ENCODE assay signal across 20 mouse cellular contexts in the genomic region with DNA sequence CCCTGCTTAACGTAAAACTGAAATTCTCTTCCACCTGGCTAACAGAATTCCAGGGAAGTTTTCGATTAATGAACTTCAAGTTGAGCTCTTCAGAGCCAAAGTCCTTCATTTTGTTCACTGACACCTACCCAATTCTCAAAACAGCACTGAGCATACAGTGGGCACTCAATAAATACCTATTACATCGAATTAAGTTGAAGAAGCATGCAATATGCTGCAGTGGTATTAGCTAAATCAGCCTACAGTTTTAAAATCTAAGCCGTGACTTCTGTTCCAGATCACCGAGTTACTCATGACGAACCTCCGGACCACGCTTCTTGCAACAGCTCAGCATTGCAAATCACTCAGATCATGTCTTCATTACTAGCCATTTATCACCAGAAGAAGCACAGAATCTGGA. TPM values are rescaled to one million over a fixed set of nuclear protein-coding genes. Genes with fewer than 3 reads are reported as not detected.
DNase-seq lines count a peak whose midpoint lies in the region; ATAC-seq lines count a peak whose summit lies in the region.
"Had no signal": no experiment of that assay in that cellular context is flagged by ENCODE, and none has a peak within 500 bp of the region (broad histone marks: within the 10 kb centered on the region; RNA-seq: fewer than 3 reads in every experiment).

No protein-coding gene starts in this region.

- ATAC-seq in heart, embryonic 13.5 days (ENCODE audit: extremely low read depth, insufficient number of reproducible peaks, low FRiP score, low TSS enrichment) = no peak
- ATAC-seq in kidney, embryonic 16.5 days (ENCODE audit: low FRiP score, low TSS enrichment) = no peak
- no peak for ATAC-seq in liver, embryonic 13.5 days (ENCODE audit: low read depth)
- ATAC-seq in midbrain, embryonic 15.5 days (replicated peaks) = no peak
- ATAC-seq: activated CD4-positive, CD25-positive, alpha-beta regulatory T cell, adult 4 months; Patski had no signal

- peak overlapping the region; percentile 83 for H3K9ac ChIP-seq in heart, embryonic 13.5 days
- no peak overlapping the region for H3K9ac ChIP-seq in kidney, embryonic 16.5 days (replicated peaks; ENCODE audit: low read length)
- no peak overlapping the region for H3K9ac ChIP-seq in liver, embryonic 13.5 days
- no peak overlapping the region for H3K9ac ChIP-seq in midbrain, embryonic 15.5 days
- H3K9ac ChIP-seq: hindbrain, embryonic 15.5 days; neural tube, embryonic 13.5 days; stomach, embryonic 15.5 days had no signal

- peak overlapping the region; percentile 91 for H3K27ac ChIP-seq in heart, embryonic 13.5 days (replicated peaks)
- 0 out of 2 replicates have a peak overlapping the region, but pooled peaks have one; percentile 38 for H3K27ac ChIP-seq in kidney, embryonic 16.5 days (ENCODE audit: low read length)
- no peak overlapping the region for H3K27ac ChIP-seq in liver, embryonic 13.5 days
- H3K27ac ChIP-seq in midbrain, embryonic 15.5 days = no peak overlapping the region
- H3K27ac ChIP-seq: gastrocnemius, adult 2 months; hindbrain, embryonic 15.5 days; macrophage; neural tube, embryonic 13.5 days; stomach, embryonic 15.5 days had no signal

- peak overlapping the region; percentile 92 for H3K4me2 ChIP-seq in heart, embryonic 13.5 days
- peak overlapping the region; percentile 93 for H3K4me2 ChIP-seq in kidney, embryonic 16.5 days (replicated peaks; ENCODE audit: low read depth, low read length)
- H3K4me2 ChIP-seq in liver, embryonic 13.5 days = peak overlapping the region; percentile 65
- no peak overlapping the region for H3K4me2 ChIP-seq in midbrain, embryonic 15.5 days
- H3K4me2 ChIP-seq: hindbrain, embryonic 15.5 days; midbrain, embryonic 11.5 days; neural tube, embryonic 13.5 days; stomach, embryonic 15.5 days had no signal

- 73% methylated on average over 8 of the region's 8 CpGs for WGBS in heart, embryonic 13.5 days
- 54% methylated on average over 8 of the region's 8 CpGs for WGBS in kidney, embryonic 16.5 days
- whole genome bisulfite sequencing in liver, embryonic 13.5 days (ENCODE audit: insufficient replicate concordance) = 69% methylated on average over 8 of the region's 8 CpGs
- 79% methylated on average over 8 of the region's 8 CpGs for WGBS in midbrain, embryonic 15.5 days

- intact Hi-C loops in heart, postnatal 10 days (cut with DNase I) = loop anchor here (5.0 kb wide), 1 partner anchor 48 kb away; no protein-coding TSS in a partner anchor

- H3K9me3 ChIP-seq in heart, embryonic 13.5 days = no peaks in the 10 kb centered on the region
- no peaks in the 10 kb centered on the region for H3K9me3 ChIP-seq in kidney, embryonic 16.5 days (ENCODE audit: low read length)
- no peaks in the 10 kb centered on the region for H3K9me3 ChIP-seq in liver, embryonic 13.5 days (replicated peaks)
- H3K9me3 ChIP-seq in midbrain, embryonic 15.5 days = no peaks in the 10 kb centered on the region
- H3K9me3 ChIP-seq: hindbrain, embryonic 15.5 days; neural tube, embryonic 13.5 days; stomach, embryonic 15.5 days had no signal

- H3K36me3 ChIP-seq in heart, embryonic 13.5 days = no peaks in the 10 kb centered on the region
- H3K36me3 ChIP-seq in kidney, embryonic 16.5 days (ENCODE audit: insufficient read depth, low read length) = no peaks in the 10 kb centered on the region
- no peaks in the 10 kb centered on the region for H3K36me3 ChIP-seq in liver, embryonic 13.5 days
- H3K36me3 ChIP-seq in midbrain, embryonic 15.5 days (replicated peaks) = no peaks in the 10 kb centered on the region
- H3K36me3 ChIP-seq: hindbrain, embryonic 15.5 days; neural tube, embryonic 13.5 days; stomach, embryonic 15.5 days had no signal

- peaks cover 10% of the 10 kb centered on the region; the same call in 1 of the 2 replicates for H3K4me1 ChIP-seq in heart, embryonic 13.5 days
- peaks cover 10% of the 10 kb centered on the region; the same call in 1 of the 2 replicates for H3K4me1 ChIP-seq in kidney, embryonic 16.5 days (ENCODE audit: insufficient read depth, low read length)
- H3K4me1 ChIP-seq in liver, embryonic 13.5 days (replicated peaks) = no peaks in the 10 kb centered on the region
- peaks cover 12% of the 10 kb centered on the region for H3K4me1 ChIP-seq in midbrain, embryonic 15.5 days
- H3K4me1 ChIP-seq: stomach, embryonic 15.5 days had no signal

- H3K27me3 ChIP-seq in heart, embryonic 13.5 days (replicated peaks) = peaks cover 17% of the 10 kb centered on the region
- peaks cover 10% of the 10 kb centered on the region; the same call in 1 of the 2 replicates for H3K27me3 ChIP-seq in kidney, embryonic 16.5 days (ENCODE audit: insufficient read depth, low read length)
- H3K27me3 ChIP-seq in liver, embryonic 13.5 days = peaks cover 30% of the 10 kb centered on the region
- H3K27me3 ChIP-seq in midbrain, embryonic 15.5 days (replicated peaks) = peaks cover 12% of the 10 kb centered on the region; the same call in 1 of the 2 replicates
- H3K27me3 ChIP-seq: stomach, embryonic 15.5 days had no signal

- H3K4me3 ChIP-seq in heart, embryonic 13.5 days = peak overlapping the region; percentile 80
- 0 out of 2 replicates have a peak overlapping the region, but pooled peaks have one; percentile 67 for H3K4me3 ChIP-seq in kidney, embryonic 16.5 days (ENCODE audit: low read length)
- H3K4me3 ChIP-seq in liver, embryonic 13.5 days (replicated peaks) = no peak overlapping the region
- no peak overlapping the region for H3K4me3 ChIP-seq in midbrain, embryonic 15.5 days
- H3K4me3 ChIP-seq: gastrocnemius, adult 2 months; hindbrain, embryonic 15.5 days; left cerebral cortex, adult 2 months; neural tube, embryonic 13.5 days; stomach, embryonic 15.5 days had no signal

- no peak for DNase-seq in heart, postnatal 10 days
- no peak for DNase-seq in kidney, adult 11 months
- DNase-seq in 416B (ENCODE audit: low read depth) = peak; percentile 26
- DNase-seq in liver, embryonic 13.5 days = no peak
- DNase-seq: adrenal gland, postnatal 36 days; cerebellum, adult 2 months; gastrocnemius, adult 2 months; kidney, adult 18-20 months; thymus, adult 2 months had no signal

RNA-seq across cellular contexts. Expression of a gene that starts 2.1 kb away (rescaled TPM):
- polyA plus RNA-seq in heart, embryonic 13.5 days (2015; fragmentation: Nextera tagmentation; extraction: Ambion mirVana) = 16.4 and 21.3 TPM in 2 replicates
- 1 to 10 TPM; 4.7 to 5.8 TPM for total RNA-seq in heart, postnatal 10 days (2021)
- polyA plus RNA-seq in kidney, embryonic 16.5 days (2015; fragmentation: Nextera tagmentation; extraction: Ambion mirVana) = 17.9 and 19.1 TPM in 2 replicates
- polyA plus RNA-seq in liver, embryonic 13.5 days (2015; fragmentation: Nextera tagmentation; extraction: Ambion mirVana) = 8.1 and 10.5 TPM in 2 replicates
- polyA plus RNA-seq in midbrain, embryonic 15.5 days (2015; fragmentation: Nextera tagmentation; extraction: Ambion mirVana) = 3.5 and 3.8 TPM in 2 replicates
- polyA plus RNA-seq: activated CD4-positive, CD25-positive, alpha-beta regulatory T cell, adult 4 months; macrophage had no signal

Comparison
In these comparisons a context has a peak if more than half of its experiments do, and no peak if none do; other contexts are left out.
1. H3K27ac ChIP-seq: peak in heart, embryonic 13.5 days (single experiment) and kidney, embryonic 16.5 days (single experiment); none in liver, embryonic 13.5 days (single experiment) and midbrain, embryonic 15.5 days (single experiment).
2. H3K4me3 ChIP-seq: peak in heart, embryonic 13.5 days (single experiment) and kidney, embryonic 16.5 days (single experiment); none in liver, embryonic 13.5 days (single experiment) and midbrain, embryonic 15.5 days (single experiment).